Mouse (Mus musculus) heart, postnatal 0 days (tissue): ENCODE results near the gene Snx29.

Source experiments
- CTCF ChIP-seq: IDR thresholded peaks from 2 replicates; pipeline ENCODE4 v1.5.1; 2016; ENCODE audit warnings: antibody characterized with exemption, control low read depth, low read depth
- EP300 ChIP-seq: IDR thresholded peaks from 2 replicates; pipeline ENCODE4 v1.6.1; 2016; ENCODE audit warnings: antibody characterized with exemption, low read depth

GRCm38 (mm10) chr16:11668375-11668774, 345.7 kb downstream of the Snx29 start:
- TF ChIP-seq CTCF, result no peak
- TF ChIP-seq EP300, result no peak
